Mouse (Mus musculus): Measurements from ENCODE around the gene Dus1l. TPM values are rescaled to one million over a fixed set of nuclear protein-coding genes. Genes with fewer than 3 reads are reported as not detected.
A peak's percentile ranks its signal among the peaks of the same experiment; 100 is the strongest.

The Dus1l gene
- polyA plus RNA-seq, 1 experiment from 2014 or later: 59.7 TPM

GRCm38 (mm10) chr11:120828416-120828815 lies 32.2 kb upstream of the Dus1l start:
- H3K4me2 ChIP-seq (replicated peaks; ENCODE audit: low read depth, low read length): no peak overlapping the region
- 77% methylated on average over 4 of the region's 4 CpGs for WGBS
- peaks cover 5% of the 10 kb centered on the region; the same call in 1 of the 2 replicates for H3K36me3 ChIP-seq (ENCODE audit: control insufficient read depth, insufficient read depth, low read length)
- no peak overlapping the region for H3K27ac ChIP-seq (ENCODE audit: low read length)
- peaks cover 12% of the 10 kb centered on the region for H3K4me1 ChIP-seq (ENCODE audit: control insufficient read depth, insufficient read depth, low read length)
- H3K9ac ChIP-seq (replicated peaks; ENCODE audit: low read depth, low read length): no peak overlapping the region
- no peak overlapping the region for H3K4me3 ChIP-seq (ENCODE audit: low read depth, low read length)
- H3K27me3 ChIP-seq (ENCODE audit: control insufficient read depth, insufficient read depth, low read length): no peaks in the 10 kb centered on the region
- no peaks in the 10 kb centered on the region for H3K9me3 ChIP-seq (ENCODE audit: control insufficient read depth, low read depth, low read length)
- ATAC-seq (ENCODE audit: insufficient number of reproducible peaks, insufficient read depth, low FRiP score, low read depth): no peak

GRCm38 (mm10) chr11:120826016-120826953 lies 30.1 kb upstream of the Dus1l start:
- no peaks in the 10 kb centered on the region for H3K27me3 ChIP-seq (ENCODE audit: control insufficient read depth, insufficient read depth, low read length)
- H3K36me3 ChIP-seq (ENCODE audit: control insufficient read depth, insufficient read depth, low read length): peaks cover 17% of the 10 kb centered on the region
- peak overlapping the region; percentile 98; the same call in 1 of the 2 replicates for H3K27ac ChIP-seq (ENCODE audit: low read length)
- H3K9ac ChIP-seq (replicated peaks; ENCODE audit: low read depth, low read length): no peak overlapping the region
- no peak for ATAC-seq (ENCODE audit: insufficient number of reproducible peaks, insufficient read depth, low FRiP score, low read depth)
- WGBS: 82% methylated on average over 8 of the region's 8 CpGs
- no peak overlapping the region for H3K4me3 ChIP-seq (ENCODE audit: low read depth, low read length)
- no peaks in the 10 kb centered on the region for H3K9me3 ChIP-seq (ENCODE audit: control insufficient read depth, low read depth, low read length)
- H3K4me2 ChIP-seq (replicated peaks; ENCODE audit: low read depth, low read length): no peak overlapping the region
- H3K4me1 ChIP-seq (ENCODE audit: control insufficient read depth, insufficient read depth, low read length): peaks cover 28% of the 10 kb centered on the region

GRCm38 (mm10) chr11:120825289-120825863 lies 29.2 kb upstream of the Dus1l start:
- H3K4me3 ChIP-seq (ENCODE audit: low read depth, low read length): peak overlapping the region; percentile 94
- 38% methylated on average over 4 of the region's 4 CpGs for WGBS
- no peaks in the 10 kb centered on the region for H3K9me3 ChIP-seq (ENCODE audit: control insufficient read depth, low read depth, low read length)
- peak overlapping the region; percentile 97 for H3K4me2 ChIP-seq (replicated peaks; ENCODE audit: low read depth, low read length)
- no peaks in the 10 kb centered on the region for H3K27me3 ChIP-seq (ENCODE audit: control insufficient read depth, insufficient read depth, low read length)
- peak overlapping the region; percentile 98 for H3K27ac ChIP-seq (ENCODE audit: low read length)
- ATAC-seq (ENCODE audit: insufficient number of reproducible peaks, insufficient read depth, low FRiP score, low read depth): no peak
- H3K9ac ChIP-seq (replicated peaks; ENCODE audit: low read depth, low read length): peak overlapping the region; percentile 92
- peaks cover 26% of the 10 kb centered on the region for H3K36me3 ChIP-seq (ENCODE audit: control insufficient read depth, insufficient read depth, low read length)
- peaks cover 29% of the 10 kb centered on the region for H3K4me1 ChIP-seq (ENCODE audit: control insufficient read depth, insufficient read depth, low read length)

GRCm38 (mm10) chr11:120824787-120825288 lies 28.6 kb upstream of the Dus1l start:
- H3K9ac ChIP-seq (replicated peaks; ENCODE audit: low read depth, low read length): peak overlapping the region; percentile 92
- H3K27ac ChIP-seq (ENCODE audit: low read length): peak overlapping the region; percentile 98
- no peaks in the 10 kb centered on the region for H3K27me3 ChIP-seq (ENCODE audit: control insufficient read depth, insufficient read depth, low read length)
- ATAC-seq (ENCODE audit: insufficient number of reproducible peaks, insufficient read depth, low FRiP score, low read depth): peak; percentile 3
- peaks cover 29% of the 10 kb centered on the region for H3K4me1 ChIP-seq (ENCODE audit: control insufficient read depth, insufficient read depth, low read length)
- peaks cover 29% of the 10 kb centered on the region for H3K36me3 ChIP-seq (ENCODE audit: control insufficient read depth, insufficient read depth, low read length)
- H3K4me3 ChIP-seq (ENCODE audit: low read depth, low read length): peak overlapping the region; percentile 94
- peak overlapping the region; percentile 97 for H3K4me2 ChIP-seq (replicated peaks; ENCODE audit: low read depth, low read length)
- H3K9me3 ChIP-seq (ENCODE audit: control insufficient read depth, low read depth, low read length): no peaks in the 10 kb centered on the region
- 0% methylated on average over 15 of the region's 21 CpGs for WGBS

- Histone ChIP-seq H3K9me3 (ENCODE audit: control insufficient read depth, low read depth, low read length) (no peaks in the 10 kb centered on the region), H3K27me3 (ENCODE audit: control insufficient read depth, insufficient read depth, low read length) (no peaks in the 10 kb centered on the region), H3K9ac (replicated peaks; ENCODE audit: low read depth, low read length) (peak within 1 kb of the TSS; percentile 92), H3K27ac (ENCODE audit: low read length) (peak within 1 kb of the TSS; percentile 98), H3K4me1 (ENCODE audit: control insufficient read depth, insufficient read depth, low read length) (peaks cover 29% of the 10 kb centered on the region), H3K4me3 (ENCODE audit: low read depth, low read length) (peak within 1 kb of the TSS; percentile 94), H3K4me2 (replicated peaks; ENCODE audit: low read depth, low read length) (peak within 1 kb of the TSS; percentile 97), H3K36me3 (ENCODE audit: control insufficient read depth, insufficient read depth, low read length) (peaks cover 35% of the 10 kb centered on the region)
- under 1% methylated on average over 105 of the region's 109 CpGs for WGBS
- ATAC-seq (ENCODE audit: insufficient number of reproducible peaks, insufficient read depth, low FRiP score, low read depth): peak; percentile 89
These were observed 28.0 kb upstream of the Dus1l start, which contains the start of gene Fasn for GRCm38 (mm10) chr11:120823956-120824786. Fasn (minus strand) TSS chr11:120824547.

GRCm38 (mm10) chr11:120823551-120823947 lies 27.3 kb upstream of the Dus1l start:
- peak overlapping the region; percentile 94 for H3K4me3 ChIP-seq (ENCODE audit: low read depth, low read length)
- no peaks in the 10 kb centered on the region for H3K9me3 ChIP-seq (ENCODE audit: control insufficient read depth, low read depth, low read length)
- H3K36me3 ChIP-seq (ENCODE audit: control insufficient read depth, insufficient read depth, low read length): peaks cover 42% of the 10 kb centered on the region
- no peaks in the 10 kb centered on the region for H3K27me3 ChIP-seq (ENCODE audit: control insufficient read depth, insufficient read depth, low read length)
- H3K9ac ChIP-seq (replicated peaks; ENCODE audit: low read depth, low read length): peak overlapping the region; percentile 92
- peaks cover 29% of the 10 kb centered on the region for H3K4me1 ChIP-seq (ENCODE audit: control insufficient read depth, insufficient read depth, low read length)
- peak; percentile 47 for ATAC-seq (ENCODE audit: insufficient number of reproducible peaks, insufficient read depth, low FRiP score, low read depth)
- WGBS: 1% methylated on average over 38 of the region's 40 CpGs
- H3K4me2 ChIP-seq (replicated peaks; ENCODE audit: low read depth, low read length): peak overlapping the region; percentile 97
- peak overlapping the region; percentile 98 for H3K27ac ChIP-seq (ENCODE audit: low read length)

GRCm38 (mm10) chr11:120822831-120823550 lies 26.8 kb upstream of the Dus1l start:
- Histone ChIP-seq H3K4me1 (ENCODE audit: control insufficient read depth, insufficient read depth, low read length) (peaks cover 29% of the 10 kb centered on the region), H3K27ac (ENCODE audit: low read length) (peak overlapping the region; percentile 98), H3K9ac (replicated peaks; ENCODE audit: low read depth, low read length) (peak overlapping the region; percentile 92), H3K4me2 (replicated peaks; ENCODE audit: low read depth, low read length) (peak overlapping the region; percentile 97), H3K36me3 (ENCODE audit: control insufficient read depth, insufficient read depth, low read length) (peaks cover 47% of the 10 kb centered on the region), H3K9me3 (ENCODE audit: control insufficient read depth, low read depth, low read length) (no peaks in the 10 kb centered on the region), H3K4me3 (ENCODE audit: low read depth, low read length) (peak overlapping the region; percentile 94), H3K27me3 (ENCODE audit: control insufficient read depth, insufficient read depth, low read length) (no peaks in the 10 kb centered on the region)
- ATAC-seq (ENCODE audit: insufficient number of reproducible peaks, insufficient read depth, low FRiP score, low read depth): no peak
- under 1% methylated on average over 14 of the region's 14 CpGs for WGBS

Data from stomach, embryonic 14.5 days (tissue).